Mouse (Mus musculus): ENCODE results near the gene Gm49339. TPM values are rescaled to one million over a fixed set of nuclear protein-coding genes. Genes with fewer than 3 reads are reported as not detected.
"Not testable (repeated sequence)": the region's sequence is repeated elsewhere in the genome, so short reads cannot be mapped to it uniquely, and the experiment has no call there.

Gm49339 gene
- polyA plus RNA-seq (2014; fragmentation: Nextera tagmentation; extraction: Ambion mirVana), result not detected in 2 replicates

- 83% methylated on average over 1 of the region's 3 CpGs for WGBS (ENCODE audit: insufficient replicate concordance)
- not testable (repeated sequence) for H3K9ac ChIP-seq (ENCODE audit: low read depth, low read length); H3K4me2 ChIP-seq; H3K4me3 ChIP-seq (ENCODE audit: low read depth, low read length); H3K4me1 ChIP-seq (ENCODE audit: control insufficient read depth, insufficient read depth, low read length); H3K9me3 ChIP-seq (replicated peaks; ENCODE audit: control insufficient read depth, low read length); ATAC-seq (replicated peaks; ENCODE audit: insufficient number of reproducible peaks, low FRiP score, low TSS enrichment); H3K27me3 ChIP-seq (ENCODE audit: control insufficient read depth, insufficient read depth, low read length); H3K27ac ChIP-seq (ENCODE audit: low read depth, low read length); H3K36me3 ChIP-seq (ENCODE audit: control insufficient read depth, insufficient read depth, low read length)
Observed at GRCm38 (mm10) chr10:51480397-51480796, at the start of gene Gm49339, which contains the start of gene Lilr4b. TSS of gene Gm49339 (plus strand) at chr10:51480612. TSS of gene Lilr4b (plus strand) at chr10:51480632.

DNA sequence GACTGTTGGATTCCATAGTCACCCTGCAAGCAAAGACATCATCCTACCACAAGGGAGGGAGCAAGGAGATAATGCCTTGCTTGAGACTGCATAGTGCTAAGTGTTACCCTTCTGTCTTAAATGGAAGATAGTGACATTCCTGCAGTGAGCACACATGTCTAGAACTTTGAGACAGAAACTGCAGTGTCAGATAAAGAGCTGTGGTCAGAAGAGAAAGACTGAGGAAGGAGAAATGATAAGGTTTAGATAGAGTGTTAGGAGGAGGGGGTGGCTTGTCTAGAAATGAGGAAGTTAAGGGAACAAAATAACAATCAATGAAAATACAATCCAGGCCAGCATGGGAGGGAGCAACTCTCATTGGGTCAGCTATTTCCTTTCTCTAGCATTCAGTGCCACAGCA is 47.5 kb upstream of the Gm49339 start:
- Histone ChIP-seq H3K9ac (ENCODE audit: low read depth, low read length) (no peak overlapping the region), H3K9me3 (replicated peaks; ENCODE audit: control insufficient read depth, low read length) (no peaks in the 10 kb centered on the region), H3K4me2 (no peak overlapping the region), H3K4me1 (ENCODE audit: control insufficient read depth, insufficient read depth, low read length) (no peaks in the 10 kb centered on the region), H3K27ac (ENCODE audit: low read depth, low read length) (no peak overlapping the region), H3K4me3 (ENCODE audit: low read depth, low read length) (no peak overlapping the region), H3K36me3 (ENCODE audit: control insufficient read depth, insufficient read depth, low read length) (no peaks in the 10 kb centered on the region), H3K27me3 (ENCODE audit: control insufficient read depth, insufficient read depth, low read length) (no peaks in the 10 kb centered on the region)
- no peak for ATAC-seq (replicated peaks; ENCODE audit: insufficient number of reproducible peaks, low FRiP score, low TSS enrichment)

GRCm38 (mm10) chr10:51435684-51436083 is 44.7 kb upstream of the Gm49339 start:
- ATAC-seq (replicated peaks; ENCODE audit: insufficient number of reproducible peaks, low FRiP score, low TSS enrichment), result no peak
- Histone ChIP-seq H3K4me2 (no peak overlapping the region), H3K36me3 (ENCODE audit: control insufficient read depth, insufficient read depth, low read length) (no peaks in the 10 kb centered on the region), H3K4me3 (ENCODE audit: low read depth, low read length) (no peak overlapping the region), H3K9me3 (replicated peaks; ENCODE audit: control insufficient read depth, low read length) (no peaks in the 10 kb centered on the region), H3K9ac (ENCODE audit: low read depth, low read length) (no peak overlapping the region), H3K4me1 (ENCODE audit: control insufficient read depth, insufficient read depth, low read length) (no peaks in the 10 kb centered on the region), H3K27me3 (ENCODE audit: control insufficient read depth, insufficient read depth, low read length) (no peaks in the 10 kb centered on the region), H3K27ac (ENCODE audit: low read depth, low read length) (no peak overlapping the region)
- WGBS (ENCODE audit: insufficient replicate concordance), result 78% methylated on average over 3 of the region's 3 CpGs

DNA sequence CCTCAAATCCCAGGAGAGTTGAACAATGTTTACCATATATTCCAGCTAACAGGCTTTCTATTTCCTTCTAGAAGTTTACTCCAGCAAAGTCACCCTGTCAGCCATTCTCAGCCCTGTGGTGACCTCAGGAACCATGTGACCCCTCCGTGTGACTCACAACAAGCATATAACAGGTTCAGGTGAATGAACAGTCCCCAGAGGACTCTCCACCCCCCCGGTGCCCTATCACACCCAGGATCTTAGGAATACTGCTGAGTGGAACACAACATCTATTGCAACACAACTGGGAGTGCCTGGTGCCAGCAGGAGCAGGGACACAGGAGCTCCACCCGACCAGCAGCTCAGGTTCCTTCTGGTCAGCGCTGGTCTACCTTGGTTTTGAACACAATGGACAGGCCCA is 28.8 kb upstream of the Gm49339 start:
- H3K4me2 ChIP-seq, result no peak overlapping the region
- H3K27me3 ChIP-seq (ENCODE audit: control insufficient read depth, insufficient read depth, low read length), result no peaks in the 10 kb centered on the region
- H3K9me3 ChIP-seq (replicated peaks; ENCODE audit: control insufficient read depth, low read length), result no peaks in the 10 kb centered on the region
- H3K4me3 ChIP-seq (ENCODE audit: low read depth, low read length), result no peak overlapping the region
- no peaks in the 10 kb centered on the region for H3K36me3 ChIP-seq (ENCODE audit: control insufficient read depth, insufficient read depth, low read length)
- no peak overlapping the region for H3K27ac ChIP-seq (ENCODE audit: low read depth, low read length)
- H3K4me1 ChIP-seq (ENCODE audit: control insufficient read depth, insufficient read depth, low read length), result no peaks in the 10 kb centered on the region
- no peak for ATAC-seq (replicated peaks; ENCODE audit: insufficient number of reproducible peaks, low FRiP score, low TSS enrichment)
- no peak overlapping the region for H3K9ac ChIP-seq (ENCODE audit: low read depth, low read length)
- 75% methylated on average over 4 of the region's 4 CpGs for WGBS (ENCODE audit: insufficient replicate concordance)

DNA sequence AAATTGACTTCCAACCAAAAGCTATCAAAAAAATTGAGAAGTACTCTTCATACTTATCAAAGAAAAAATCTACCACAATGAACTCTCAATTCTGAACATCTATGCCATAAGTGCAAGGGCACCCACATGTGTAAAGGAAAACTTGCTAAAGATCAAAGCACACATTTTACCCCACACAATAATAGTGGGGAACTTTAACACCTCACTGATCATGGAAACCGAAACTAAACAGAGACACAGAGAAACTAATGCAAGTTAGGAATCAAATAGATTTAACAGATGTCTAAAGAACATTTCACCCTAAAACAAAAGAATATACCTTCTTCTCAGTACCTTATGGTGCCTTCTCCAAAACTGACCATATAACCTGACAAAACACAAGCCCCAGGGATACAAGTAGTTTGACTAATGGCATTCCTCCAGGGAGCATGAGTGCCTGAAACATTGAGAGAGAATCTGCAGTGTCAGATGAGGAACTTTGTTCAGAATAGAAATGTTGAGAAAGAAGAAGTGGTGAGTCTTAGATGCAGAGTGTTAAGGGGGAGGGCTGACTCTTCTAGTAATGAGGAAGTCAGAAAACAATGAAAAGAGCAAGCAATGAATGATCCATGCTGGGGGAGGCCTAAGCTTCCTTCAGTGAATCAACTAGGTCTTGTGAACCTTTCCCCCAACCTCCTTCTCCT is 26.7 kb upstream of the Gm49339 start:
- Histone ChIP-seq H3K36me3 (ENCODE audit: control insufficient read depth, insufficient read depth, low read length) (no peaks in the 10 kb centered on the region), H3K4me3 (ENCODE audit: low read depth, low read length) (no peak overlapping the region), H3K27me3 (ENCODE audit: control insufficient read depth, insufficient read depth, low read length) (no peaks in the 10 kb centered on the region), H3K4me1 (ENCODE audit: control insufficient read depth, insufficient read depth, low read length) (no peaks in the 10 kb centered on the region), H3K9ac (ENCODE audit: low read depth, low read length) (no peak overlapping the region), H3K4me2 (no peak overlapping the region), H3K27ac (ENCODE audit: low read depth, low read length) (no peak overlapping the region), H3K9me3 (replicated peaks; ENCODE audit: control insufficient read depth, low read length) (no peaks in the 10 kb centered on the region)
- ATAC-seq (replicated peaks; ENCODE audit: insufficient number of reproducible peaks, low FRiP score, low TSS enrichment), result no peak
- 61% methylated on average over 1 of the region's 1 CpGs for WGBS (ENCODE audit: insufficient replicate concordance)

DNA sequence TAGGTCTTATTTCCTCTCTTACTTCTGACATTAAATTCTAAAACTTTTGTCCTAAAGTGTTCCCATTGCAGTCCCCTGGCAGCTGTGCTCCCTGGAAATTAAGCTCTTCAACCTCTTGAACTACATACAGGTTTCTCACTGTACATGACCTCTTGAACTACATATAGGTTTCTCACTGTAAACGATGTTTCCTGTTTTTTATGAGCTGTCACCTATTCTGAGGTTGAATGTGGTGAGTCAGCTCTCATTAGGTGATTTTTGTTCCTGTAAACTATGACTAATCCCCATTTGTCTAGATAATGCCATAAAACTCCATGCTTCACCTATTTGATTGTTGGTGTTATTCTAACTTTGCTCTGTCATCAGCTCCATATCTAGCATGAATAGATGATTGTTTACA is 26.0 kb upstream of the Gm49339 start:
- H3K9me3 ChIP-seq (replicated peaks; ENCODE audit: control insufficient read depth, low read length), result no peaks in the 10 kb centered on the region
- no peaks in the 10 kb centered on the region for H3K27me3 ChIP-seq (ENCODE audit: control insufficient read depth, insufficient read depth, low read length)
- H3K4me2 ChIP-seq, result no peak overlapping the region
- no peak overlapping the region for H3K4me3 ChIP-seq (ENCODE audit: low read depth, low read length)
- WGBS (ENCODE audit: insufficient replicate concordance), result 56% methylated on average over 1 of the region's 1 CpGs
- no peaks in the 10 kb centered on the region for H3K36me3 ChIP-seq (ENCODE audit: control insufficient read depth, insufficient read depth, low read length)
- H3K9ac ChIP-seq (ENCODE audit: low read depth, low read length), result no peak overlapping the region
- no peak overlapping the region for H3K27ac ChIP-seq (ENCODE audit: low read depth, low read length)
- ATAC-seq (replicated peaks; ENCODE audit: insufficient number of reproducible peaks, low FRiP score, low TSS enrichment), result no peak
- H3K4me1 ChIP-seq (ENCODE audit: control insufficient read depth, insufficient read depth, low read length), result no peaks in the 10 kb centered on the region

GRCm38 (mm10) chr10:51455762-51456161 is 24.6 kb upstream of the Gm49339 start:
- no peak overlapping the region for H3K9ac ChIP-seq (ENCODE audit: low read depth, low read length)
- no peaks in the 10 kb centered on the region for H3K36me3 ChIP-seq (ENCODE audit: control insufficient read depth, insufficient read depth, low read length)
- no peak for ATAC-seq (replicated peaks; ENCODE audit: insufficient number of reproducible peaks, low FRiP score, low TSS enrichment)
- no peaks in the 10 kb centered on the region for H3K4me1 ChIP-seq (ENCODE audit: control insufficient read depth, insufficient read depth, low read length)
- H3K27ac ChIP-seq (ENCODE audit: low read depth, low read length), result no peak overlapping the region
- no peaks in the 10 kb centered on the region for H3K9me3 ChIP-seq (replicated peaks; ENCODE audit: control insufficient read depth, low read length)
- WGBS (ENCODE audit: insufficient replicate concordance), result 81% methylated on average over 1 of the region's 1 CpGs
- H3K4me3 ChIP-seq (ENCODE audit: low read depth, low read length), result no peak overlapping the region
- no peaks in the 10 kb centered on the region for H3K27me3 ChIP-seq (ENCODE audit: control insufficient read depth, insufficient read depth, low read length)
- H3K4me2 ChIP-seq, result no peak overlapping the region

- Histone ChIP-seq H3K4me1 (ENCODE audit: control insufficient read depth, insufficient read depth, low read length) (no peaks in the 10 kb centered on the region), H3K36me3 (ENCODE audit: control insufficient read depth, insufficient read depth, low read length) (no peaks in the 10 kb centered on the region), H3K4me3 (ENCODE audit: low read depth, low read length) (no peak overlapping the region), H3K9me3 (replicated peaks; ENCODE audit: control insufficient read depth, low read length) (no peaks in the 10 kb centered on the region), H3K9ac (ENCODE audit: low read depth, low read length) (no peak overlapping the region), H3K27me3 (ENCODE audit: control insufficient read depth, insufficient read depth, low read length) (no peaks in the 10 kb centered on the region), H3K4me2 (no peak overlapping the region), H3K27ac (ENCODE audit: low read depth, low read length) (no peak overlapping the region)
- WGBS (ENCODE audit: insufficient replicate concordance), result 73% methylated on average over 4 of the region's 4 CpGs
- ATAC-seq (replicated peaks; ENCODE audit: insufficient number of reproducible peaks, low FRiP score, low TSS enrichment), result no peak
Observed at GRCm38 (mm10) chr10:51456369-51456768, 24.0 kb upstream of the Gm49339 start.

- WGBS (ENCODE audit: insufficient replicate concordance), result 60% methylated on average over 4 of the region's 4 CpGs
- not testable (repeated sequence) for H3K27me3 ChIP-seq (ENCODE audit: control insufficient read depth, insufficient read depth, low read length); ATAC-seq (replicated peaks; ENCODE audit: insufficient number of reproducible peaks, low FRiP score, low TSS enrichment); H3K9ac ChIP-seq (ENCODE audit: low read depth, low read length); H3K27ac ChIP-seq (ENCODE audit: low read depth, low read length); H3K4me2 ChIP-seq; H3K4me3 ChIP-seq (ENCODE audit: low read depth, low read length); H3K9me3 ChIP-seq (replicated peaks; ENCODE audit: control insufficient read depth, low read length); H3K36me3 ChIP-seq (ENCODE audit: control insufficient read depth, insufficient read depth, low read length); H3K4me1 ChIP-seq (ENCODE audit: control insufficient read depth, insufficient read depth, low read length)
Observed at GRCm38 (mm10) chr10:51463800-51464199, 16.6 kb upstream of the Gm49339 start.

All from heart, embryonic 11.5 days (tissue).